Mouse (Mus musculus) forebrain, postnatal 0 days (tissue): Measurements from ENCODE around the gene Cadps. TPM values are rescaled to one million over a fixed set of nuclear protein-coding genes. Genes with fewer than 3 reads are reported as not detected.

Experiments used
- ATAC-seq: fragments of 200-750 bp; cut with Nextera tagmentation; 2 replicates; pipeline ENCODE4 v1.8.0; 2017; ENCODE audit warnings: mild to moderate bottlenecking, moderate library complexity
- DNase-seq: peaks from one replicate; pipeline ENCODE4 v3.0.0-alpha.2; 2015
- H3K27ac ChIP-seq: fragments of 300-500 bp; sonication (generic); 2 replicates; pipeline ENCODE4 v1.5.1; 2014; ENCODE audit warnings: low read depth, mild to moderate bottlenecking, antibody characterized with exemption, low read length, moderate library complexity, mixed read lengths
- H3K27me3 ChIP-seq: fragments of 300-500 bp; sonication (generic); 2 replicates; pipeline ENCODE4 v1.6.1; 2014; ENCODE audit warnings: mild to moderate bottlenecking, low read length, mixed read lengths; ENCODE audit not compliant: insufficient read depth
- H3K36me3 ChIP-seq: fragments of 300-500 bp; sonication (generic); 2 replicates; pipeline ENCODE4 v1.6.1; 2014; ENCODE audit warnings: mild to moderate bottlenecking, moderate library complexity; ENCODE audit not compliant: insufficient read depth
- H3K4me1 ChIP-seq: fragments of 300-500 bp; sonication (generic); 2 replicates; pipeline ENCODE4 v1.6.1; 2014; ENCODE audit warnings: antibody characterized with exemption; ENCODE audit not compliant: insufficient read depth
- H3K4me2 ChIP-seq: fragments of 300-500 bp; sonication (generic); 2 replicates; pipeline ENCODE4 v1.6.1; 2014; ENCODE audit warnings: low read depth, mild to moderate bottlenecking, moderate library complexity
- H3K4me3 ChIP-seq: fragments of 300-500 bp; sonication (generic); 2 replicates; pipeline ENCODE4 v1.5.1; 2014; ENCODE audit warnings: low read depth, low read length, mixed read lengths
- H3K9ac ChIP-seq: fragments of 300-500 bp; sonication (generic); 2 replicates; pipeline ENCODE4 v1.6.1; 2014; ENCODE audit warnings: mild to moderate bottlenecking
- H3K9me3 ChIP-seq: fragments of 300-500 bp; sonication (generic); 2 replicates; pipeline ENCODE4 v1.6.1; 2016; ENCODE audit warnings: low read length
- CTCF ChIP-seq: sonication (generic); IDR thresholded peaks from 2 replicates; pipeline ENCODE4 v1.5.1; 2016; ENCODE audit warnings: antibody characterized with exemption, control low read depth, low read depth
- WGBS: fragments of 180-500 bp; shearing (Covaris S2); extraction: QIAGEN DNeasy Blood & Tissue Kit; methylation state at CpG from one replicate; pipeline ENCODE4 v1.1.7; 2014; 5-methylcytosine and 5-hydroxymethylcytosine counted together
- polyA plus RNA-seq: library from polyadenylated mRNA; unstranded; fragments of >200 nt; fragmentation: Nextera tagmentation; extraction: Ambion mirVana; gene quantifications from 2 replicates; pipeline ENCODE4 v1.2.1, GENCODE M21; 2015
- total RNA-seq: library from RNA; depleted of rRNA; stranded (reverse); fragments of >200 nt; gene quantifications from 2 replicates; pipeline ENCODE4 v1.2.3, GENCODE M21; 2014

The Cadps gene
- total and polyA plus RNA-seq, 2 experiments from 2014 or later, result 27.2 to 164 TPM

DNA sequence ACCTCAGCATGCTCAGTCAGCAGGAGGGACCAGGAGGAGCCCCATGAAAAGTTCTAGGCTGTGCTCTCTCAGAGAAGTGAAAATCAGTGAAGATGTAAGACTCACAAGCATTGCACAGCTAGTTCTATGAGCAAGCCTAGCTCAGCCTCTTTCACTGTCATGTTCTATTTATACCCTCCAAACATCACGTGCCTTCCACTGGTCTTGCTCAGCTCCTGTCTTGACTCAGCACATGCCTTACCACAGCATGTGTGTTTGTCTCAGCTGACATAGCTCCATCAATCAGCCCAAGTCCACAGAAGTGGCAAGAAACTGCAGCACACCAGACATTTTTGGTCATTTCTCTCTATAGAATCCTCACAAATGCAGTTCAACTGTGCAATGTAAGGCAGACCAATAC, 19.9 kb downstream of the Cadps start:
- WGBS, result 54% methylated on average over 1 of the region's 1 CpGs
- Histone ChIP-seq H3K36me3 (no peaks in the 10 kb centered on the region), H3K4me1 (no peaks in the 10 kb centered on the region), H3K27me3 (no peaks in the 10 kb centered on the region), H3K9me3 (no peaks in the 10 kb centered on the region), H3K9ac (no peak overlapping the region), H3K27ac (no peak overlapping the region), H3K4me2 (no peak overlapping the region), H3K4me3 (no peak overlapping the region)
- TF ChIP-seq CTCF, result no peak
- ATAC-seq, result 0 out of 2 replicates have a peak, but pooled peaks have one; percentile 40
- no peak for DNase-seq

DNA sequence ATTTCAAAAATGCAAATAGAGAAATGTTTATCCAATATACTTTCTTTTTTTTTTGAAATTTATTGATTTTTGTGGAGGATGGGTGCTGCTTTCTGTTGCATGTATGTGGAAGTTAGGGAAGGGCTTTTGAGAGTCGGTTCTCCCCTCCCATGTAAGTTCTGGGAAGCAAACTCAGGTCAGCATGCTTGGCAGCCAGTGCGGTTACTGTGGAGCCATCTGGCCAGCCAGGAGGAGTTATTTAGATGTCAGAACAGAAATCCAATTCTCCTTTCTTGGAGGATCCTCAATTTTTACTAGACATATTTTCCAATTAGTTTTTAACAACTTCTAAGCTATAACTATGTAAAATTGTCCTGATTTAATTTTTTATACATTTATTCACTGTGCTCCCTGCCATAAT, 21.8 kb downstream of the Cadps start:
- TF ChIP-seq CTCF, result no peak

DNA sequence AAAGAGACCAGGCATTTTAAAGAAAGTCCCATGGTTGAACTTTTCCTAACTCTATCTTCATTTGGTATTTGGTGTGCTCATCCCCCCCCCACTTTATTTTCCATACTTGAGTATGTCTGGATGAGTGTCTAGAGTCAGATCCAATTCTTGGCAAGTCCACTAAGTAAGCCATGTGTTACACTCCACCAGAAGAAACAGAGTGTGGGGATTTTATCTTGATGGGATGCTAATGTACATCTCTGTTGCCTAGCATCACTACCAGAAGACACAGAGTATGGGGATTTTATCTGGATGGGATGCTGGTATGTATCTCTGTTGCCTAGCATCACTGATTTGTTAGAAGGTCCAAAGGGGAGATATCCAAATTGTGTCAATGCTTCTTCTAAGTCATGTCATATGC, 24.0 kb downstream of the Cadps start:
- DNase-seq (peak; percentile 49), ATAC-seq (peak; percentile 83)
- H3K27me3 ChIP-seq, result no peaks in the 10 kb centered on the region
- TF ChIP-seq CTCF, result no peak
- no peaks in the 10 kb centered on the region for H3K36me3 ChIP-seq
- H3K4me1 ChIP-seq, result no peaks in the 10 kb centered on the region
- no peak overlapping the region for H3K27ac ChIP-seq
- no peak overlapping the region for H3K9ac ChIP-seq
- no peak overlapping the region for H3K4me2 ChIP-seq
- H3K9me3 ChIP-seq, result no peaks in the 10 kb centered on the region
- no peak overlapping the region for H3K4me3 ChIP-seq

More for the DNA sequence above, 21.8 kb downstream of the Cadps start:
- Histone ChIP-seq H3K27me3 (no peaks in the 10 kb centered on the region), H3K4me3 (no peak overlapping the region), H3K27ac (no peak overlapping the region), H3K9me3 (no peaks in the 10 kb centered on the region), H3K36me3 (no peaks in the 10 kb centered on the region), H3K9ac (no peak overlapping the region), H3K4me2 (no peak overlapping the region), H3K4me1 (no peaks in the 10 kb centered on the region)
- WGBS, result 44% methylated on average over 2 of the region's 2 CpGs
- peak; percentile 64 for ATAC-seq
- peak; percentile 70 for DNase-seq

DNA sequence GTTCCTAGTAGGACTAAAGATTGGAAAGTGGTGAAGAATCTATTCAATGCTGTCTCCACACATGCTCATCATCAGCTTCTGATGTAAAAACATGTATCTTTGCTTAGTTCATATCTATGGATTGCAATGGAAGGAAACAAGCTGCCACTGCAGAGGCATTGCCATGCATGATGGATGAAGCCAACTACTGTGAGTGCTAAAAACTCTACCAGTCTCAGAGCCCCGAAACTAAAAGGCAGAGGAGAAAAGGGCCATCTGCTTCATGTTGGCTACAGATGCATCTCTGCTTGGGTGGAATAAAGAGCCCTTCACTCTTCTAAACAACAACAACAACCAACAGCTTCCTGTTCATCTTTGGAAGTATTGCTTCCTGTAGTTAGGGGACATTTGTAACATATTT, 38.6 kb downstream of the Cadps start:
- Histone ChIP-seq H3K4me3 (no peak overlapping the region), H3K9me3 (no peaks in the 10 kb centered on the region), H3K27ac (no peak overlapping the region), H3K36me3 (no peaks in the 10 kb centered on the region), H3K27me3 (no peaks in the 10 kb centered on the region), H3K9ac (no peak overlapping the region), H3K4me2 (no peak overlapping the region), H3K4me1 (no peaks in the 10 kb centered on the region)
- 43% methylated on average over 1 of the region's 1 CpGs for WGBS
- peak; percentile 67 for DNase-seq
- peak; percentile 87 for ATAC-seq
- no peak for TF ChIP-seq CTCF

DNA sequence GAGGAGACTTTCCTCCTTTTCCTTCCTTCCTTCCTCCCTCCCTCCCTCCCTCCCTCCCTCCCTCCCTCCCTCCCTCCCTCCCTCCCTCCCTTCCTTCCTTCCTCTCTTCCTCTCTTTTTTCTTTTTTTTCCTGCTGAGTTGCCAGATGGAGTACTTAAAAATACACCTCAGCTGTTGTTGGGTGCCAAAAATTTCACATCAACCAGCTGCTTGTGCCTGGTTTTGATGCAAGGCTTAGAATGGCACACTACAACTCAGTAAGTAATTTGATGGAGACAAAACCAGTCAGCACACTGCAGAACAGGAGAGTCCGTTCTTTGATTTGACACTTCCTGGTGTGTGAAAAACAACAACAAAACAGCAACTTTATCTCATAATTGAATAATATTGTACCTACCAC, 42.9 kb downstream of the Cadps start:
- no peak for DNase-seq
- Histone ChIP-seq H3K4me2 (no peak overlapping the region), H3K4me1 (no peaks in the 10 kb centered on the region), H3K9me3 (no peaks in the 10 kb centered on the region), H3K36me3 (no peaks in the 10 kb centered on the region), H3K9ac (no peak overlapping the region), H3K27me3 (no peaks in the 10 kb centered on the region), H3K27ac (no peak overlapping the region), H3K4me3 (no peak overlapping the region)
- 49% methylated on average over 1 of the region's 1 CpGs for WGBS
- TF ChIP-seq CTCF, result no peak
- no peak for ATAC-seq

DNA sequence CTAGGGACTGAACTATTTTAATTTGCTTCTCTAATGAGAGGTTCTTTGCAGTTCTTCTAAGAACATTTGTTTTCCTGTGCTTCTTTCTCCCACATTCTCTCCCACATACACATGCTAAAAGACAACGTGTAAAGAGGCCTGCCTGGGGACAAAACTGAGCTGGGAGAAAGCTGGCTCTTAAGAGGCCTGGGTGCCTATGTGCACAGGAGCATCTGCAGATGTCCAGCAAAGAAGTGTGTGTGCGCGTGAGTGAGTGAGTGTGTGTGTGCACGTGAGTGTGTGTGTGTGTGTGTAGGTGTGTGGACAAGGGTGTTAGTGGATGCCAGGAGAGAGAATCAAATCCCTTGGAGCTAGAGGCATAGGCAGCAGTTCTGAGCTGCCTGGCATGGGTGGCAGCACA, 44.9 kb downstream of the Cadps start:
- WGBS, result 70% methylated on average over 4 of the region's 4 CpGs
- no peak overlapping the region for H3K27ac ChIP-seq
- DNase-seq, result no peak

DNA sequence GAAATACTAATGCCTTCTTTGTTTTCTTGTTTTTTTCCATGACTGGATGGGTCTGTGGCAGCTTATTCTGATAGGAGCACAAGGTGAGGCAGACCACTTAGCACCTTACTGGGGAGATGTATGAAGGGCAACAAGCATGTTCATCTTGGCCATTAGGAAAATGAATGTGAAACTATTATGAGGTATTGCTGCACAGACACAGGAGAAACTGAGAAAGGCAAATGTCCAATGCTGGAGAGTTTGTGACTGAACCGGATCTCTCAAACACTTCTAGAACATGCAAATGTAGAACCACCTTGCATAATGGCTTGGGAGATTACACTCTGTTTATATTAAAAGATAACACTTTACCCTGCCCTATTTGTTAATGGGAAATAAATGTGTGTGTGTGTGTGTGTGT, 54.0 kb downstream of the Cadps start:
- no peaks in the 10 kb centered on the region for H3K4me1 ChIP-seq
- no peak overlapping the region for H3K4me2 ChIP-seq
- no peaks in the 10 kb centered on the region for H3K36me3 ChIP-seq
- DNase-seq, result no peak
- no peaks in the 10 kb centered on the region for H3K9me3 ChIP-seq
- 83% methylated on average over 1 of the region's 1 CpGs for WGBS
- H3K9ac ChIP-seq, result no peak overlapping the region
- no peak overlapping the region for H3K27ac ChIP-seq
- H3K27me3 ChIP-seq, result no peaks in the 10 kb centered on the region
- ATAC-seq, result no peak
- TF ChIP-seq CTCF, result no peak
- no peak overlapping the region for H3K4me3 ChIP-seq

More for the DNA sequence above, 44.9 kb downstream of the Cadps start:
- Histone ChIP-seq H3K4me3 (no peak overlapping the region), H3K9me3 (no peaks in the 10 kb centered on the region), H3K4me2 (no peak overlapping the region), H3K27me3 (no peaks in the 10 kb centered on the region), H3K36me3 (no peaks in the 10 kb centered on the region), H3K9ac (no peak overlapping the region), H3K4me1 (no peaks in the 10 kb centered on the region)
- ATAC-seq, result no peak
- TF ChIP-seq CTCF, result no peak

DNA sequence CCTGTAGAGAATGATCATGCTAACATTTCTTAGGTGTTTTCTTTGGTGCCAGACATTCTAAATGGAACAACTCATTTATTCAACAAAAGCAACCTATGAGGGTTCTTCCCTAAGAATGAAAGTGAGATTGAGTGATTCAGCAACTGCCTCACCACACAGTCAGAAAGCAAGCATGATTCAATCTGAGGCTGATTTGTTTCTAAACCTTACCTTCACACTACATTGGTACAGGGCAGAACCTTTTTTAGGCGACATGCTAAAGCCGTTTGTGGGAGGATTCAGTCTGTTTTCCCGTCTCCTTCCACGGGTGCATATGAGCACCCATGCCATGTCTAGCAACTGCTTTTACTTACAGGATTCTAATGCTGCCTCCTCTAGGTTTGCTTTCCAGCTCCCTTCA, 69.6 kb downstream of the Cadps start:
- TF ChIP-seq CTCF, result no peak
- WGBS, result 92% methylated on average over 4 of the region's 4 CpGs

More for the DNA sequence above, 69.6 kb downstream of the Cadps start:
- DNase-seq (no peak), ATAC-seq (no peak)
- Histone ChIP-seq H3K4me2 (no peak overlapping the region), H3K27me3 (no peaks in the 10 kb centered on the region), H3K9ac (no peak overlapping the region), H3K9me3 (no peaks in the 10 kb centered on the region), H3K36me3 (no peaks in the 10 kb centered on the region), H3K4me3 (no peak overlapping the region), H3K4me1 (no peaks in the 10 kb centered on the region), H3K27ac (no peak overlapping the region)
